Mouse (Mus musculus) heart, adult 2 months (tissue): ENCODE results near the gene Olig2.

ENCODE experiments used
- CTCF ChIP-seq: fragments of 200-600 bp; IDR thresholded peaks from 2 replicates; pipeline ENCODE4 v1.8.1; 2022; ENCODE audit warnings: antibody characterized with exemption, mild to moderate bottlenecking, moderate library complexity
- POLR2A ChIP-seq: fragments of 200-500 bp; IDR thresholded peaks from 2 replicates; pipeline ENCODE4 v1.6.1; 2011; ENCODE audit warnings: mild to moderate bottlenecking, low read depth, low read length, control low read depth; ENCODE audit not compliant: insufficient read depth

DNA sequence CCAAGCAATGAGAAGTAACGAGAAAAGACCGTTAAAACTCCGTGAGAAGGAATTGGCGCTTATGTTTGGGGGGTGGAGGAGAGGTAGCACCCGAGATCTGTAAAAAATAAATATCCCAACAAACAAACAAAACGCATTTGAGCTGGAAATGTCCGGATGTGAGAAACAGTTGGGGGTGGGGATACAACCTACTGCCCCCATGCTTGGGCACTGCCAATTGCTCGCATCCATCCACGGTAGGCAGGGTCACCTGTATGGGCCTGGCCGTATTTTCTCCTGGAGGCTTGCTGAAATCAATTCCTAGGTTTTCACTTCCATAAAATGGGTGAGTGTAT, 1.2 kb upstream of the Olig2 start:
- TF ChIP-seq CTCF: no peak
- no peak for TF ChIP-seq POLR2A
